Mouse (Mus musculus): Measurements from ENCODE around the gene Stk10. TPM values are rescaled to one million over a fixed set of nuclear protein-coding genes. Genes with fewer than 3 reads are reported as not detected.
A peak's percentile ranks its signal among the peaks of the same experiment; 100 is the strongest.

Gene Stk10
- polyA plus RNA-seq, 1 experiment from 2014 or later: 3.0 TPM

DNA sequence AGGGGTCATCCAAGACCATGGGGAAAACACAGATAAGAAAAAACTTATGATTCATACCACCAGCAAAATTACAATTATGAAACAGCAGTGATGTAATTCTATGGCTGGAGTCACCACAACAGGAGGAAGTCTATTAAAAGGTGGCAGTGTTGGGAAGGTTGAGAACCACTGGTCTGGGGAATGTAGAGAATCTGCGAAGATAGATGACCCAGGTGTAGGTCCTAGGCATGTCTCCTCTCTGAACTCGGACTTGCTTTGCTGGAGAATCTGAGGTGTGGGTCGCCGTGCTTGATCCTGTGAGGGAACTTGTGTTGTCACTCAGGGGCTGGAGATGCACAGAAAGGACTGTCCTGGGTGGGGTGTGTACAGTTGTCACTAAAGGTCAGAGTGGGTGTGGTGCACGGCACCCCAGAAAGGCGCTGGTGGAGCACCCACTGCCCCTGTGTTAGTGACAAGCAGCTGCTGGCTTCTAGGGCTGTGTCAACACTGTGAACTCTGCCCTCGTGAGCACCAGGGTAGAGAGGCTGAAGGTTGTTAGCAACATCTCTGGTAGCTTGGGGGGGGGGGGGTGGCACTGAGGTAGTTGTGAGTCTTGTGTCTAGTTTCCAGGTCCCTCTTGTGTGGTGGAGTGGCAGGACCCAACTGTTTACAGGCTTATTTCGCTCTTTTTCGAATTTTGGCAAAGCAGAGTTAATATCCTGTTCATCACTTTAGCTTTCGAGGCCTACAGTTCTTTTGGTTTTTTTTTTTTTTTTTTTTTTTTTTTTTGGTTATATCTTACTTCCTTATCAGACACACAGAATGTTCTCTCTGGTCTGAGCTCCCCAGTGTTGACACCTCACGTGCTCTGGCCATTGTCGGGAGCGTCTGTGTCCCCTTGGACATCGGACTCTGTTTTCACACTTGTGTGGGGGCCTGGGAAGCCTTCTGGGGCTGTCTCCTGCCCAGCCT, 21.3 kb downstream of the Stk10 start:
- no peak for DNase-seq (ENCODE audit: low spot score)
- WGBS: 90% methylated on average over 14 of the region's 14 CpGs

DNA sequence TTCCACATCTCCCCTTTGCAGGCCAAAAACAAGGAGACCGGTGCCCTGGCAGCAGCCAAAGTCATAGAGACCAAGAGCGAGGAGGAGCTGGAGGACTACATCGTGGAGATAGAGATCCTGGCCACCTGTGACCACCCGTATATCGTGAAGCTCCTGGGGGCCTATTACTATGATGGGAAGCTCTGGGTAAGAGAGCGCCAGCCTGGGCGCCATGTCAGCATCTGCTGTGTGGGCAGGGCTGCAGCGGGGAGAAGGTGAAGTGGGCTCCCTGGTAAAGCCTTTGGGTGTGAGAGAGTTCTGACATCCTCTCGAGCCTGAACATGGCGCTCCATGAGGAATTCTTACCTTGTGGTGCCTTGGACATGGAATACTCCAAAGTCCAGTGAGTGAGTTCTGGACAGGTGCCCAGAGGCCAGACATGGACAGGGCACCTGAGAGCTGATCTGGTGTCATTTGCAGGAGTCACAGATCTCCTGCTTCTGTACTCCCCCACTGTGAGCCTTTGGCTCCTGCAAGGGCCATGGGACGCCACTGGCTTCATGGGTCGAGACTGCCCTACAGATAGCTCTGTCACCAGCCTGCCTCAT, 22.1 kb downstream of the Stk10 start:
- Histone ChIP-seq H3K4me3 (no peak overlapping the region), H3K9me3 (no peaks in the 10 kb centered on the region), H3K4me1 (peaks cover 47% of the 10 kb centered on the region), H3K27me3 (replicated peaks; ENCODE audit: low read depth, poor library complexity, severe bottlenecking) (no peaks in the 10 kb centered on the region), H3K36me3 (replicated peaks) (no peaks in the 10 kb centered on the region), H3K27ac (replicated peaks) (no peak overlapping the region)
- 92% methylated on average over 12 of the region's 12 CpGs for WGBS
- no peak for DNase-seq (ENCODE audit: low spot score)

More for the DNA sequence above, 21.3 kb downstream of the Stk10 start:
- H3K9me3 ChIP-seq: no peaks in the 10 kb centered on the region
- H3K36me3 ChIP-seq (replicated peaks): no peaks in the 10 kb centered on the region
- H3K27me3 ChIP-seq (replicated peaks; ENCODE audit: low read depth, poor library complexity, severe bottlenecking): no peaks in the 10 kb centered on the region
- H3K4me3 ChIP-seq: no peak overlapping the region
- peaks cover 55% of the 10 kb centered on the region for H3K4me1 ChIP-seq
- no peak overlapping the region for H3K27ac ChIP-seq (replicated peaks)

DNA sequence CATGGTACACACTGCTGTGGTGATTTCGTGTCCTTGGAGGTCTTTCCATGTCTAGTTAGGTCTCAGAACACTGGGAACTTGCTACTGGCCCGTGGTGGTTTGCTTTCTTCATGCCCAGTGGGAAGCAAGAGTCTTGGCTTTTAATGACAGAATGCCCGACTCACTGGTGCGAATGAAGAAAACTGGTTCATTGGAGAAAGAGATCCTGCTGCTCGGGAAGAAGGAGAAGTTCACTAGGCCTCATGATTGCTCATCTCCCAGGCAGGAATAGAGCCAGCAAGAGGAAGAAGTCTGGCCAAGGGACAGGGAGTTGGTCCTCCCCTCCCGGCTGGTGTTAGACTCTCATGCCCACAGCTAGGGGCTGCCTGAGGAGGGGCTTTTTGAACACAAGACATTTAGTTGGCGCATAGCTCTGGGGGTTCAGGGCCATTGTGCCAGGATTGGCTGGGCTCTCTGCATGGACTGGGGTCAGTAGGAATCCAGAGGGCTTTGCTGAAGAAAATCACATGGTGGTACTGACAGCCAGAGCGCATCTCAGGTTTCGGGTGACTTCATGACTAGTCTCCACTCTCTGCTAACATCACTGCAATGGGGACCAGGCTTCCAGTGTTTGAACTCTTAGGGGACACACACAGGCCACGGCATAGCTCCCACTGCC, 23.4 kb downstream of the Stk10 start:
- peaks cover 38% of the 10 kb centered on the region for H3K4me1 ChIP-seq
- no peaks in the 10 kb centered on the region for H3K36me3 ChIP-seq (replicated peaks)
- no peaks in the 10 kb centered on the region for H3K9me3 ChIP-seq
- H3K27me3 ChIP-seq (replicated peaks; ENCODE audit: low read depth, poor library complexity, severe bottlenecking): no peaks in the 10 kb centered on the region
- WGBS: 78% methylated on average over 10 of the region's 10 CpGs
- DNase-seq (ENCODE audit: low spot score): no peak
- H3K4me3 ChIP-seq: no peak overlapping the region
- H3K27ac ChIP-seq (replicated peaks): no peak overlapping the region; the same call in 1 of the 2 replicates

DNA sequence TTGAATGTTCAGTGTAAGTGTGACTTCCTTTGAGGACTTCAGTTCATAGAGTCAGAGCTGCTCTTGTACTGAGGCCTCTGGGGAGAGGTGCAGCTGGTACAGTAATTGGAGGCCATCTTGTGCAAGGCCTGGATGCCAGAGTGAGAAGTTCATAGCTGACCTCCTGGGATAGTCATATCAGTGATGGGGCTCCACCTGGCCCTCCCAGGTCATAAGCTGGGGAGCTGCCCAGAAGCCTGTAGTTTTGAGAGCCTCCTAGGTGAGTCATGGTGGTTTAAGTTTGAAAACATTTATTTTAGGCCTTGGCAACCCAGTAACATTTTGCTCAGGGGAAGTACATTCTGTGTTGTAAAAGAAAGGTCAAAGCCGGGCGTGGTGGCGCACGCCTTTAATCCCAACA, 24.9 kb downstream of the Stk10 start:
- Histone ChIP-seq H3K27ac (replicated peaks) (no peak overlapping the region), H3K4me1 (peaks cover 32% of the 10 kb centered on the region), H3K9me3 (no peaks in the 10 kb centered on the region), H3K27me3 (replicated peaks; ENCODE audit: low read depth, poor library complexity, severe bottlenecking) (no peaks in the 10 kb centered on the region), H3K36me3 (replicated peaks) (no peaks in the 10 kb centered on the region), H3K4me3 (no peak overlapping the region)
- WGBS: 97% methylated on average over 4 of the region's 4 CpGs
- DNase-seq (ENCODE audit: low spot score): no peak

DNA sequence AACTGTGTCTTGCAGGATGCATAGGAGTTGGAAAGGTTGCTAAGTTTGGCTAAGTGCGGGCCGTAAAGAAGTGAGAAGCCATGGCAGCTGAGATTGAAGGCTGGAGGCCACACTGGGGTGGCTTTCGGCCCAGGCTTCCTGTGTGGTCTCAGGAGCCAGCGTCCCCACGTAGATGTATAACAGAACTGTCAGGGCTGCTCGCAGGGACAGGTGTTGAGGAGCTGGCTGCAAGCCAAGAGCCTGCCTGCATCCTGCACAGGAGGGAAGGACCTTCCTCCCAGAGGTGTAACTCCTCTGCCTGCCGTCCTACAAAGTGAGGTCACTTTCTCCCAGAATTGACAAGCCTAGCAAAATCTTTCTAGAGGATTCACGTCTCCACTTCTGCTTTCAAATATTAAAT, 25.6 kb downstream of the Stk10 start:
- Histone ChIP-seq H3K27me3 (replicated peaks; ENCODE audit: low read depth, poor library complexity, severe bottlenecking) (no peaks in the 10 kb centered on the region), H3K4me1 (peaks cover 32% of the 10 kb centered on the region), H3K9me3 (no peaks in the 10 kb centered on the region), H3K36me3 (replicated peaks) (no peaks in the 10 kb centered on the region), H3K4me3 (no peak overlapping the region), H3K27ac (replicated peaks) (no peak overlapping the region)
- WGBS: 69% methylated on average over 8 of the region's 8 CpGs
- DNase-seq (ENCODE audit: low spot score): no peak

DNA sequence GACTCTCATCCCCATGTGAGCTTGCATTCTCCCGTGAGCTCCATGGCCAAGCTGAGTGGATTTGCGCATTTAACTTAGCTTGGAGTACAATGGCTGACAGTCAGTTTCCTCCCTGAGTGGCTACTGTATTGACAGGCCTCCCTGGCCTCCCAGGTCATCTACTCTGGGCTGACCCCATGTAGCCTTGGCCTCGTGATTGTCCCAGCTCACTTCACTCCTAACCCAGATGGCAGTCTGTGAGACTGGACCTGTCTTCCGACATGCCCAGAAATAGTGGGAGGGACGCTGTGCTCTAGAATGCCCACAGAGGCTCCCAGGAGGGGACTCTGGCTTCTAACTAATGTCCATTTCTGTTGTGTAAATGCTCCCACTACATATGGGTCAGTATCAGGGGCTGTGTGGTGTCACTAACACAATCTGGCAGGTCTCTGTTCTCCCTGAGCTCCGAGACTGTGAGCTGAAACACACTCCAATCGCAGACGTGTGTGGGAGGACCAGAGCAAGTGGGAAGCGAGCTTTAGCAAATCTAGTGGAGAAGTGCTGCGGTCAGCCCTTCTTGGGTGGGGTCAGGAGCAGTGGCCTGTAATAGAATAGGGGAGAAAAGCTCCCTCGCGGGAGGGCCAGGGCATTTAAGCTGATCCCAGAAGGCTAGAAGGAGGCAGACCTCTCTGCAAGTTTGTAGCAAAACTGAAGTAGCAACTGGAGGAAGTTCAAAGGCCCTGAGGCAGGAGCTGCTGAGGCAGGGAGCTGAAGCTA, 27.1 kb downstream of the Stk10 start:
- Histone ChIP-seq H3K4me1 (peaks cover 42% of the 10 kb centered on the region), H3K36me3 (replicated peaks) (no peaks in the 10 kb centered on the region), H3K27ac (replicated peaks) (no peak overlapping the region), H3K4me3 (no peak overlapping the region), H3K9me3 (no peaks in the 10 kb centered on the region), H3K27me3 (replicated peaks; ENCODE audit: low read depth, poor library complexity, severe bottlenecking) (no peaks in the 10 kb centered on the region)
- no peak for DNase-seq (ENCODE audit: low spot score)
- WGBS: 77% methylated on average over 12 of the region's 12 CpGs

DNA sequence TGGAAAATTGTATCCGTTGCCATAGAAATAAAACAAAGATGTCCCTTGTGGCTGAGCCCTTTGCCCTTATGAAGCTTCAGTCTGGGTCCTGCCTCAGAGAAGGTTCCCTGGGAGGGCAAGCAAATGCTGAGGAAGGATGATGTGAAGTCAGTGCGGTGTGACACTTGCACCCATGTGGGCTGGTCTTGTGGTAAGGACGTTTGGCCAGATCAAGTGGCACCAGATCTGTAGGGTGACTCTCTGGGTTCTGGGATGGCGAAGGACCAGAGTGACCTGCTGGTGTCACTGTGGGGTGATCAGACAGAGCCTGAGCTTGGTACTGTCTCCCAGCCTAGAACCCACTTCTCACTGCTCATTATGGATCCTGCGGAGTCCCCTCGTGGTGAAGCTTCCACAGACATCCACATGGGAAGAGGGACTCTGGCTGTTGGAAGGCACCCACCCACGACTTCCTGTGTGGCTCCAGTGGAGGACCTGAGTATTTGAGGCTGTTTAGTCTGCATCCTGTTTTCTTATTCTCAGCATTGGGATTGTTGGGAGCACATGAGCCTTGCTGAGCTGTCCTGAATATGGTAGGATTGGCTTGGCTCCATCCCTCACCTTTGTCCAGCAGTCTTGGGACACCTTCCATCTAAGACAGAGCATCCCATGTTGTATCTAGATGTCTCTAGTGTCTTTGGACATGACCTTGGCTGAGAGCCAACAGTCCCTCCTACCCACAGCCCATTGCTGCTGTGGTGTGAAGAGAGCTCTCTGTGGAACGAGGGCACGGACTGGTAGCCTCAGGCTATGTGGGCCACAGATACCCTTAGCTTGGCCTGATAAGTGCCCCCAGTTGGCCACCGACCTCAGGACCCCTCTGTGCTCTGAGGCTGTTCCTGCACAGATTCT, 28.6 kb downstream of the Stk10 start:
- no peaks in the 10 kb centered on the region for H3K27me3 ChIP-seq (replicated peaks; ENCODE audit: low read depth, poor library complexity, severe bottlenecking)
- 75% methylated on average over 10 of the region's 10 CpGs for WGBS
- no peak for DNase-seq (ENCODE audit: low spot score)
- peaks cover 42% of the 10 kb centered on the region for H3K4me1 ChIP-seq
- no peak overlapping the region for H3K4me3 ChIP-seq
- no peak overlapping the region for H3K27ac ChIP-seq (replicated peaks)
- no peaks in the 10 kb centered on the region for H3K9me3 ChIP-seq
- no peaks in the 10 kb centered on the region for H3K36me3 ChIP-seq (replicated peaks)

DNA sequence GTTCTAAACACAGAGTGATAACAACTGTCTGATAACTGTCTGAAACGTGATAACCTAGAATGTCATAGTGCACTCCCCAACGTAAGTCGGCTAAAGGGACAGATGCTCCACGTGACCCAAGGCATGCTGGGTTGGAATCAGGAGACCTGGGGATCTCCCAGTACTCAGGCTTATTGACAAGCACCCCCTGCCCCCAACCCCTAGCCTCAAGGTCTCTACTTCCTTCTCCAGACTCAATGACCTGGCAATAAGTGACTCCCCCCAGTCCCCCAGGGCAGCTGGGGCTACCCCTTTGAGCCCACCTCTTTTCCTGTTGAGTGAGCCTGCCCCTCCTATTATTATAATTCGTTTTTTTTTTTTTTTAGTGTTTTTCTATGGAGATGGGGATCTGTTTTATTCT, 29.6 kb downstream of the Stk10 start:
- no peak for DNase-seq (ENCODE audit: low spot score)
- no peaks in the 10 kb centered on the region for H3K36me3 ChIP-seq (replicated peaks)
- H3K27ac ChIP-seq (replicated peaks): no peak overlapping the region
- no peaks in the 10 kb centered on the region for H3K27me3 ChIP-seq (replicated peaks; ENCODE audit: low read depth, poor library complexity, severe bottlenecking)
- H3K9me3 ChIP-seq: no peaks in the 10 kb centered on the region
- no peak overlapping the region for H3K4me3 ChIP-seq
- peaks cover 46% of the 10 kb centered on the region for H3K4me1 ChIP-seq
- WGBS: 65% methylated on average over 5 of the region's 5 CpGs

DNA sequence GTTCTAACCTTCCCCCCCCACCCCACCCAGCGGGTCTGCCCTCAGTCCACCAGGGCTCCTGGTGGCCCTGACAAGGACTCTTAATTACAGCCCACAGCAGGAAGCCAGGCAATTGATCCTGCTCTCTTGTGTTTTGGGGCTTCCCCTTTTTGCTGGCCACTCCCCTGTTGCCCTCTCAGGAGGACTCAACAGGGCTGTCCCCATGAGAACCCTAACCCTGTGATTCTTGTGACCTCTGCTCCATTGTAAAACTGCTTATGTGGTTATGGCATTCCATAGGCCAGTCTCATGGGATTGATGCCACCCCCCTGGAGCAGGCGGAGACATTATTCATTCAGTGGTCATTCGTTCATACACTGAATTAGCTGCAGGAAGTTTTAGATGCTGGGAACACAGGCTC, 30.6 kb downstream of the Stk10 start:
- Histone ChIP-seq H3K4me1 (peaks cover 44% of the 10 kb centered on the region), H3K27me3 (replicated peaks; ENCODE audit: low read depth, poor library complexity, severe bottlenecking) (no peaks in the 10 kb centered on the region), H3K4me3 (no peak overlapping the region), H3K36me3 (replicated peaks) (no peaks in the 10 kb centered on the region), H3K27ac (replicated peaks) (no peak overlapping the region), H3K9me3 (no peaks in the 10 kb centered on the region)
- no peak for DNase-seq (ENCODE audit: low spot score)
- 40% methylated on average over 3 of the region's 3 CpGs for WGBS

DNA sequence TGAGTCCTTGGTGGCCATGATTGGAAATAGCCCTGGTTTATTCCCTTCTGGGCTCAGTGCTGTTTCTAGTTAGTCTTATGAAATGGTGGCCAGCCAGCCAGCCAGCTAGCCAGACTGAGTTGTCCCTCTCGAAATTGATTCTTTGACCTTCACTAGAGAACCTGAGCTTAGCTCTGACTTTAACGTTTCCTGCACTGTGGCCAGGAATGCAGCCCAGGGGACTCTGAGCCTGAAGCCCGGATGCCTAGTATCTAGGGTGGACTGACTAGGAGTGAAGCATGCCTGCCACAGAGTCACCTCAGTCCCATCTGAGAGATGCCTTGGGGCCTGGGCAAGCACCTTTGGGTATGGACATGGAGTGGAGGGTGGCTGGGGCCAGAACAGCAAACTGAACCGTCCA, 31.5 kb downstream of the Stk10 start:
- Histone ChIP-seq H3K4me1 (peaks cover 43% of the 10 kb centered on the region), H3K36me3 (replicated peaks) (no peaks in the 10 kb centered on the region), H3K27ac (replicated peaks) (0 out of 2 replicates have a peak overlapping the region, but pooled peaks have one; percentile 51), H3K27me3 (replicated peaks; ENCODE audit: low read depth, poor library complexity, severe bottlenecking) (no peaks in the 10 kb centered on the region), H3K9me3 (no peaks in the 10 kb centered on the region), H3K4me3 (no peak overlapping the region)
- 55% methylated on average over 4 of the region's 4 CpGs for WGBS
- DNase-seq (ENCODE audit: low spot score): no peak

DNA sequence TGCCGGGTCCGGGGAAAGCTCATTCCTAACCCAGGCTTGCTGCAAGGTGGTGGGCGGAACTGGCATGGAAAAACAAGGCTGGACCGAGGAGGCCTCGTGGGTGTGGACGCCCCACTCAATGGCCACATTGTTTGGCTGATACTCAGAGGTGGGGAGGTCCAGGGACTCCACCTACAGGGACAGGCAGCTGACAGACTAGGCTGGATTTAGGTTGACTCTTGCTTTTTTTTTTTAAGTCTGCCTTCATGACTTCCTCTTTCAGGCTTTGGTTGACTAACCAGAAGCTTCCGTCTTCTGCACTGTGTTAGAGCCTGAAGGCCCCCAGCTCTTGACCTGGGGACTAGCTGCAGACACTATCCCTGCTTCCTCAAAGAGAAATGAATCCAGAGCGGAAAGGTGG, 32.0 kb downstream of the Stk10 start:
- WGBS: 47% methylated on average over 8 of the region's 8 CpGs
- no peak overlapping the region for H3K4me3 ChIP-seq
- H3K9me3 ChIP-seq: no peaks in the 10 kb centered on the region
- H3K27me3 ChIP-seq (replicated peaks; ENCODE audit: low read depth, poor library complexity, severe bottlenecking): no peaks in the 10 kb centered on the region
- DNase-seq (ENCODE audit: low spot score): no peak
- H3K27ac ChIP-seq (replicated peaks): 0 out of 2 replicates have a peak overlapping the region, but pooled peaks have one; percentile 51
- peaks cover 43% of the 10 kb centered on the region for H3K4me1 ChIP-seq
- no peaks in the 10 kb centered on the region for H3K36me3 ChIP-seq (replicated peaks)

All from embryonic facial prominence, embryonic 10.5 days (tissue).